Mouse (Mus musculus): ENCODE measurements around the gene Gm572.

DNA sequence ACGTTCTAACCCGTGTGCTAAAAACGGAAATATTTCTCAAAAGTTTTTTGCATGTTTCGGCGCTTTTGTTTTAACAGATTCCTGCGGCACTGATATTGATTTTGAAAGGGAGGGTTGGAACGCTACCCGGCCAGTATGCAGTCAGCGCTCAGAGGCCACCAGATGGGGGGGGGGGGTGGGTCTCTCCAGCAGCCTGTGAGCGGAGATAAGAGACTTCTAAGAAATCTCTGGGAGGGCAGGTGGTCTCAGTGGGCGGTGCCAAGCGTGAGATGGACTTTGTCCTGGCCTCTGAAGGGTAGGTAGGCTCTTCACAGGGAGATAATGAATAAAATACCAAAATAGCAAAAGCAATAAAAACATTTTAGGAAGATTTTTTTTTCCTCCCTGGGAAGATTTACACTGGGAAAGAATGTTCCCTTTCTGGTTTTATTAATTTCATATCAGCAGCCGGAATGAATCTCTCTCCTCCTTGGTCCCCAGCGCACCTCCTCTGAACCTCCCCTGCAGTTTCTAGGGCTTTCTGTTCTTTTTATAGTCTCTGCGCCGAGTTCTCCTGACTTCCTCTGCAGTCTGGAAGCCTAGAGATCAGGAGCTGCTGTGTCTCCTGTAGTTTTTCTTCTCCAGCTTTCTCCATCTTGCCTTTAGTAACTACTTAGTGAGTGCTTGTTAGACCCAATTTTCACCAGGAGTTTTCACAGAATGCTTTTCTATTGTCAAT, 28.3 kb downstream of the Gm572 start:
- TF ChIP-seq CTCF (conservative IDR thresholded peaks at IDR 0.05; ENCODE audit: insufficient read depth, insufficient read length, low read depth, low read length), result no peak
- no peak for TF ChIP-seq POLR2A (IDR thresholded peaks at IDR 0.05; ENCODE audit: low read depth, low read length)
